Mouse (Mus musculus) MEL (cell line): ENCODE measurements around the gene Pi4k2a. TPM values are rescaled to one million over a fixed set of nuclear protein-coding genes. Genes with fewer than 3 reads are reported as not detected.

Experiments used
- DNase-seq: peaks from one replicate; pipeline ENCODE4 v3.0.0; 2011; ENCODE audit warnings: low read depth, low spot score
- H3K27ac ChIP-seq: 2 replicates; pipeline ENCODE4 v1.5.1; 2012; ENCODE audit warnings: low read depth, mild to moderate bottlenecking, control low read depth, low read length, moderate library complexity; ENCODE audit not compliant: control insufficient read depth
- H3K27me3 ChIP-seq, 2 experiments: fragments of 150-350 bp in 1 of 2; sonication (generic) in 1 of 2; 2 replicates each; pipeline ENCODE4 v1.6.1; 2012; ENCODE audit warnings: low read length in 2 of 2, mild to moderate bottlenecking in 2 of 2, improper control_type of control experiment in 1 of 2, moderate library complexity in 1 of 2; ENCODE audit not compliant: insufficient read depth in 2 of 2, control insufficient read depth in 1 of 2
- H3K36me3 ChIP-seq, 2 experiments: 2 replicates each; pipeline ENCODE4 v1.6.1; 2012 to 2014; ENCODE audit warnings: low read length in 2 of 2, improper control_type of control experiment in 1 of 2, inconsistent platforms in 1 of 2, mild to moderate bottlenecking in 1 of 2; ENCODE audit not compliant: insufficient read depth in 2 of 2, control insufficient read depth in 1 of 2
- H3K4me1 ChIP-seq, 2 experiments: fragments of 150-350 bp in 1 of 2; sonication (generic) in 1 of 2; 2 replicates each; pipeline ENCODE4 v1.6.1; 2012; ENCODE audit warnings: low read length in 2 of 2, improper control_type of control experiment in 1 of 2, mild to moderate bottlenecking in 1 of 2; ENCODE audit not compliant: insufficient read depth in 2 of 2, control insufficient read depth in 1 of 2
- H3K4me3 ChIP-seq, 2 experiments: fragments of 150-350 bp in 1 of 2; sonication (generic) in 1 of 2; 2 replicates each; pipeline ENCODE4 v1.5.1; 2012; ENCODE audit warnings: low read depth in 2 of 2, low read length in 2 of 2, mild to moderate bottlenecking in 2 of 2, moderate library complexity in 2 of 2, control low read depth in 1 of 2, improper control_type of control experiment in 1 of 2; ENCODE audit not compliant: control insufficient read depth in 1 of 2, insufficient read depth in 1 of 2
- H3K79me2 ChIP-seq: 2 replicates; pipeline ENCODE4 v1.6.1; 2012; ENCODE audit warnings: mild to moderate bottlenecking, low read length, moderate library complexity; ENCODE audit not compliant: control insufficient read depth, poor library complexity, insufficient read depth
- H3K9ac ChIP-seq: 2 replicates; pipeline ENCODE4 v1.6.1; 2012; ENCODE audit warnings: low read depth, mild to moderate bottlenecking, control low read depth, low read length, moderate library complexity; ENCODE audit not compliant: control insufficient read depth, poor library complexity, severe bottlenecking
- H3K9me3 ChIP-seq: fragments of 150-350 bp; sonication (generic); replicated peaks from 2 replicates; pipeline ENCODE4 v1.6.1; 2012; ENCODE audit warnings: mild to moderate bottlenecking, low read length, improper control_type of control experiment, moderate library complexity; ENCODE audit not compliant: insufficient read depth
- BHLHE40 ChIP-seq: IDR thresholded peaks from 2 replicates; pipeline ENCODE4 v1.6.1; 2012; ENCODE audit warnings: low read depth, mild to moderate bottlenecking, inconsistent platforms, low read length, improper control_type of control experiment, borderline replicate concordance
- CHD2 ChIP-seq: IDR thresholded peaks from 2 replicates; pipeline ENCODE4 v1.6.1; 2011; ENCODE audit warnings: low read length, improper control_type of control experiment
- CTCF ChIP-seq, 3 experiments: IDR thresholded peaks in 2 of 3; conservative IDR thresholded peaks in 1 of 3; 2 replicates each; pipeline ENCODE4 v1.5.1; 2011 to 2012; ENCODE audit warnings: low read length in 3 of 3, low read depth in 2 of 3, mild to moderate bottlenecking in 2 of 3, improper control_type of control experiment in 1 of 3, inconsistent platforms in 1 of 3, mixed read lengths in 1 of 3, moderate library complexity in 1 of 3; ENCODE audit not compliant: control insufficient read depth in 1 of 3, insufficient read depth in 1 of 3, poor library complexity in 1 of 3, severe bottlenecking in 1 of 3
- ETS1 ChIP-seq: IDR thresholded peaks from 2 replicates; pipeline ENCODE4 v1.6.1; 2012; ENCODE audit warnings: low read depth, mild to moderate bottlenecking, inconsistent platforms, low read length, improper control_type of control experiment, moderate library complexity
- GABPA ChIP-seq: IDR thresholded peaks from 2 replicates; pipeline ENCODE4 v1.6.1; 2012; ENCODE audit warnings: low read depth, mild to moderate bottlenecking, inconsistent platforms, low read length, improper control_type of control experiment, moderate library complexity
- GATA1 ChIP-seq: IDR thresholded peaks from 2 replicates; pipeline ENCODE4 v1.6.1; 2011; ENCODE audit warnings: low read depth, low read length, improper control_type of control experiment
- HCFC1 ChIP-seq: IDR thresholded peaks from 2 replicates; pipeline ENCODE4 v1.6.1; 2012; ENCODE audit warnings: low read depth, mild to moderate bottlenecking, inconsistent platforms, low read length, improper control_type of control experiment, moderate library complexity
- MAFK ChIP-seq: IDR thresholded peaks from 2 replicates; pipeline ENCODE4 v1.6.1; 2011; ENCODE audit warnings: low read depth, mild to moderate bottlenecking, low read length, improper control_type of control experiment, borderline replicate concordance
- MAZ ChIP-seq: IDR thresholded peaks from 2 replicates; pipeline ENCODE4 v1.6.1; 2012; ENCODE audit warnings: low read depth, mild to moderate bottlenecking, inconsistent platforms, low read length, improper control_type of control experiment
- MEF2A ChIP-seq: IDR thresholded peaks from 2 replicates; pipeline ENCODE4 v1.6.1; 2014; ENCODE audit warnings: low read depth, mild to moderate bottlenecking, inconsistent platforms, low read length, improper control_type of control experiment; ENCODE audit not compliant: poor library complexity, insufficient replicate concordance, severe bottlenecking; ENCODE audit errors: extremely low read depth
- MYB ChIP-seq: IDR thresholded peaks from 2 replicates; pipeline ENCODE4 v1.6.1; 2011; ENCODE audit warnings: mild to moderate bottlenecking, low read depth, low read length, improper control_type of control experiment
- NELFE ChIP-seq: IDR thresholded peaks from 2 replicates; pipeline ENCODE4 v1.6.1; 2011; ENCODE audit warnings: low read depth, low read length, improper control_type of control experiment
- NRF1 ChIP-seq: IDR thresholded peaks from 2 replicates; pipeline ENCODE4 v1.6.1; 2014; ENCODE audit warnings: low read depth, mild to moderate bottlenecking, inconsistent platforms, low read length, improper control_type of control experiment, moderate library complexity; ENCODE audit not compliant: poor library complexity, insufficient read depth, severe bottlenecking
- RAD21 ChIP-seq: IDR thresholded peaks from 2 replicates; pipeline ENCODE4 v1.6.1; 2011; ENCODE audit warnings: mild to moderate bottlenecking, low read depth, low read length, improper control_type of control experiment
- SIN3A ChIP-seq: IDR thresholded peaks from 2 replicates; pipeline ENCODE4 v1.6.1; 2012; ENCODE audit warnings: low read length, improper control_type of control experiment, inconsistent platforms
- SMC3 ChIP-seq: IDR thresholded peaks from 2 replicates; pipeline ENCODE4 v1.6.1; 2011; ENCODE audit warnings: low read depth, low read length, improper control_type of control experiment
- TAL1 ChIP-seq: IDR thresholded peaks from 2 replicates; pipeline ENCODE4 v1.6.1; 2012; ENCODE audit warnings: mild to moderate bottlenecking, inconsistent platforms, low read length, moderate library complexity, mixed read lengths
- TBP ChIP-seq: IDR thresholded peaks from 2 replicates; pipeline ENCODE4 v1.8.0; 2011; ENCODE audit warnings: low read depth, low read length, improper control_type of control experiment
- UBTF ChIP-seq: IDR thresholded peaks from 2 replicates; pipeline ENCODE4 v1.6.1; 2012; ENCODE audit warnings: low read depth, mild to moderate bottlenecking, inconsistent platforms, low read length, improper control_type of control experiment, moderate library complexity, borderline replicate concordance; ENCODE audit not compliant: insufficient read depth
- USF1 ChIP-seq: IDR thresholded peaks from 2 replicates; pipeline ENCODE4 v1.6.1; 2014; ENCODE audit warnings: low read depth, mild to moderate bottlenecking, inconsistent platforms, low read length, improper control_type of control experiment, moderate library complexity
- USF2 ChIP-seq, 2 experiments: IDR thresholded peaks; 2 replicates each; pipeline ENCODE4 v1.6.1; 2011 to 2012; ENCODE audit warnings: improper control_type of control experiment in 2 of 2, low read length in 2 of 2, borderline replicate concordance in 1 of 2, inconsistent platforms in 1 of 2, low read depth in 1 of 2, mild to moderate bottlenecking in 1 of 2; ENCODE audit not compliant: insufficient read depth in 1 of 2
- ZC3H11A ChIP-seq: IDR thresholded peaks from 2 replicates; pipeline ENCODE4 v1.6.1; 2012; ENCODE audit warnings: low read depth, mild to moderate bottlenecking, inconsistent platforms, low read length, improper control_type of control experiment
- ZKSCAN1 ChIP-seq: IDR thresholded peaks from 2 replicates; pipeline ENCODE4 v1.6.1; 2012; ENCODE audit warnings: low read depth, mild to moderate bottlenecking, inconsistent platforms, low read length, improper control_type of control experiment, moderate library complexity
- ZNF384 ChIP-seq: IDR thresholded peaks from 2 replicates; pipeline ENCODE4 v1.6.1; 2012; ENCODE audit warnings: low read depth, mild to moderate bottlenecking, inconsistent platforms, low read length, improper control_type of control experiment
- polyA plus RNA-seq, 2 experiments: library from polyadenylated mRNA; stranded (reverse) in 1 of 2; unstranded in 1 of 2; fragments of >175 nt in 1 of 2; fragments of >200 nt in 1 of 2; gene quantifications; 2 replicates each; pipeline versions ENCODE4 v1.2.1 to v1.2.4; 2012; ENCODE audit warnings: low replicate concordance in 2 of 2, low read depth in 1 of 2; ENCODE audit not compliant: insufficient read length in 2 of 2, insufficient read depth in 1 of 2, missing spikeins in 1 of 2
- total RNA-seq: library from RNA; depleted of rRNA; stranded (reverse); fragments of 300-350 nt; gene quantifications from 2 replicates; pipeline ENCODE4 v1.2.3, GENCODE M21; 2012

Pi4k2a gene
- total and polyA plus RNA-seq, 3 experiments = 10.2 to 30.3 TPM; not detected in 1

DNA sequence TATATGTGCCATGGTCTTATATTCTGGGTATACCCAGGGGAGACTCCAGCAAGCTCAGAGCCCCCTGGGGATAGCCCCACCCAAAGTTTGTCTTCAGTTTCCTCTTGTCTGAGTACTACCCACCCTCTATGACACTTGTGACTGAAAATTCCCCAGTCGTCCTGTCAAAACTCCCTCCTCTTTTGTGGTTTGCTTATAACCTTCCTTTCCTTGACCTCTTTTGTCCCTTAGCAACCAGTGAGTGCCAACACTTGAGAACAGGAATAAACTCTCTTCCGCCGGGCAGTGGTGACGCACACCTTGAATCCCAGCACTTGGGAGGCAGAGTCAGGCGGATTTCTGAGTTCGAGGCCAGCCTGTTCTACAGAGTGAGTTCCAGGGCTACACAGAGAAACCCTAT lies 53.8 kb downstream of the Pi4k2a start:
- peaks cover 2% of the 10 kb centered on the region; the same call in 1 of the 2 replicates for H3K79me2 ChIP-seq
- H3K4me1 ChIP-seq = peaks cover 4 to 30% of the 10 kb centered on the region in 2 experiments; a peak in 3 of 4 replicates
- no peak for DNase-seq
- H3K9me3 ChIP-seq = no peaks in the 10 kb centered on the region
- H3K9ac ChIP-seq = no peak overlapping the region
- H3K36me3 ChIP-seq = peaks cover 0 to 9% of the 10 kb centered on the region in 2 experiments; a peak in 2 of 4 replicates
- no peak overlapping the region for H3K4me3 ChIP-seq
- no peak overlapping the region for H3K27ac ChIP-seq
- TF ChIP-seq MAZ = no peak
- TF ChIP-seq NRF1 = no peak
- no peak for TF ChIP-seq CHD2
- TF ChIP-seq TAL1 = no peak
- no peak for TF ChIP-seq GABPA
- TF ChIP-seq MEF2A = no peak
- TF ChIP-seq ETS1 = no peak
- no peak for TF ChIP-seq ZNF384
- TF ChIP-seq USF1 = no peak
- no peak for TF ChIP-seq GATA1
- no peak for TF ChIP-seq RAD21
- no peak for TF ChIP-seq SIN3A
- no peak for TF ChIP-seq MAFK
- TF ChIP-seq USF2 (IDR thresholded peaks at IDR 0.05; ENCODE audit: borderline replicate concordance in 1 of 2, insufficient read depth in 1 of 2, low read depth in 1 of 2, low read length in 2 of 2) = no peak
- no peak for TF ChIP-seq TBP
- no peak for TF ChIP-seq UBTF
- TF ChIP-seq HCFC1 = no peak
- H3K27me3 ChIP-seq = no peaks in the 10 kb centered on the region

DNA sequence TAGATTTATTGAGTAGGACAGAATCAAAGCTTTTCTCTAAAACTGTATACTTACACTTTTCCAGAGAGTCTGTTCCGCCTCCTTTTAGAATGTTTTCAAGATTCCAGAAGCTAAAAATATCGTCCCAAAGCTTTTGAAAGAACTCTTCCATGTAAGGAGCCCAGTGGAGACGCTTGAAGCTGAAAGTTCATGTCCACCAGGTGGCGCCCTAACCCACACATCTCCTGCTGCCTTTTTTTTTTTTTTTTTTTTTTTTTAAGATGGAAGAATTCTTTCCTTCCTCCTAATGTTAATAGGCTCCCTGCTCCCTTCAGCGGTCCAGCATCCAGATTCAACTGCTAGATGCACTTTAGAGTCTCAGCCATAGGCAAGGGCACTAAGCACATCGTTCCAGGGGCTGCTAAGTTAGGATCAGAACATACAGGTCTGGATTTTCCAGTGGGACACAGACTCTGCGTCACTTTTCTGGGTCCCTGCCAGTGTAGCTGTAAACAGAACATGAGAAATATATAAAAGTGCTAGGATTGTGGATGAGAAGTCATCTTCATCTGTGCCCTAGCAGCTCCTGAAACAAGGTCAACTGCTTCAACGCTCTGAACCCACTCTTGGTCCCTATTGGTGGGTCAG lies 54.4 kb downstream of the Pi4k2a start:
- Histone ChIP-seq H3K9me3 (no peaks in the 10 kb centered on the region), H3K27ac (no peak overlapping the region), H3K79me2 (peaks cover 2% of the 10 kb centered on the region; the same call in 1 of the 2 replicates), H3K9ac (no peak overlapping the region), H3K27me3 (no peaks in the 10 kb centered on the region), H3K36me3 (peaks cover 0 to 5% of the 10 kb centered on the region in 2 experiments; a peak in 1 of 4 replicates), H3K4me3 (no peak overlapping the region), H3K4me1 (peaks cover 3 to 31% of the 10 kb centered on the region in 2 experiments; a peak in 3 of 4 replicates)
- peak; percentile 95 for DNase-seq
- TF ChIP-seq RAD21 (peak; percentile 69), CHD2 (no peak), MAFK (no peak), MYB (no peak), SMC3 (peak; percentile 79), ZC3H11A (peak; percentile 45), BHLHE40 (no peak), NRF1 (no peak), ZKSCAN1 (peak; percentile 90; the same call in 1 of the 2 replicates), CTCF (IDR thresholded peaks at IDR 0.05 in 2 of 3, conservative IDR thresholded peaks at IDR 0.05 in 1 of 3; ENCODE audit: control insufficient read depth in 1 of 3, insufficient read depth in 1 of 3, low read depth in 2 of 3, low read length in 3 of 3, poor library complexity in 1 of 3, severe bottlenecking in 1 of 3) (peak; percentile 70 to 92 (median 87)), NELFE (no peak), ZNF384 (peak; percentile 98), TBP (0 out of 2 replicates have a peak, but pooled peaks have one; percentile 41)
